Mouse (Mus musculus) megakaryocyte progenitor cell, adult 5-6 weeks (primary cell): ENCODE data around the gene Retnla. TPM values are rescaled to one million over a fixed set of nuclear protein-coding genes. Genes with fewer than 3 reads are reported as not detected.

Experiments
- ATAC-seq: replicated peaks from 2 replicates; pipeline ENCODE4 v1.8.0; 2016; ENCODE audit warnings: mild to moderate bottlenecking, moderate TSS enrichment, inconsistent platforms; ENCODE audit not compliant: poor library complexity
- total RNA-seq, 2 experiments: library from RNA; stranded (forward) in 1 of 2; stranded (reverse) in 1 of 2; fragments of 157-497, 149-512 nt in 1 of 2; fragments of 200-1000 nt in 1 of 2; gene quantifications; 2 replicates each; pipeline versions ENCODE4 v1.2.3 to v1.2.4; 2015 to 2017

The Retnla gene
- total RNA-seq, 2 experiments from 2014 or later = not detected

DNA sequence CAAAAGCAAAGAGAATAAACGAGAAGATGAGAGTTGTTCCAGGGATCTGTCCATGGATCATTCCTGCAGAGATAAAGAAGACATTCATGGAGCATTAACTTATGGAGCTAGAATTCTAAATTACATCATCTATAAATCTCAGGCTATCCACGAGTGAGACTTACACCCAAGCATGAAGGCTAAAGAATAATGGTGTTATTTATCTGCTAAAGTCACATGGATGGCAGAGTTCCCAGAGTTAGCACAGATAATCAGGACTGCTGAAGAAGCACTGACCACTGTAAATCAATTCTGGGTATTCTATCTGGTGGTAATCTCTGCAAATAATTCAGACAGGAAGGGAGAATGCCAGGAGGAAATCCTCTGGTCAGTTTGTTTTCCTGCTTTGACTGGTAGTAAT is 48.4 kb downstream of the Retnla start:
- no peak for ATAC-seq

Other genes starting within 250 kb of the Retnla start
- not detected in 2 replicates for gene Trat1, start 70.5 kb upstream of the Retnla start, total RNA-seq (2015)
- 0.14 and 0.54 TPM in 2 replicates for gene Trat1, start 70.5 kb upstream of the Retnla start, total RNA-seq (2017)
- not detected in 2 replicates for gene Retnlb, start 25.7 kb upstream of the Retnla start, total RNA-seq (2015)
- gene Retnlb, start 25.7 kb upstream of the Retnla start, total RNA-seq (2017) = not detected in 2 replicates
- gene Retnlg, start 30.1 kb downstream of the Retnla start, total RNA-seq (2015) = 131 and 143 TPM in 2 replicates
- gene Retnlg, start 30.1 kb downstream of the Retnla start, total RNA-seq (2017) = 34.6 and 51.2 TPM in 2 replicates
- gene Dzip3, start 151.6 kb downstream of the Retnla start, total RNA-seq (2015) = 29.1 and 31.5 TPM in 2 replicates
- gene Dzip3, start 151.6 kb downstream of the Retnla start, total RNA-seq (2017) = 24.5 and 30.8 TPM in 2 replicates
- 85.7 and 97.0 TPM in 2 replicates for gene Cip2a, start 151.6 kb downstream of the Retnla start, total RNA-seq (2015)
- 75.7 and 101 TPM in 2 replicates for gene Cip2a, start 151.6 kb downstream of the Retnla start, total RNA-seq (2017)
- not detected in 2 replicates for gene Myh15, start 214.9 kb downstream of the Retnla start, total RNA-seq (2015)
- not detected in 2 replicates for gene Myh15, start 214.9 kb downstream of the Retnla start, total RNA-seq (2017)